In the genomic region with DNA sequence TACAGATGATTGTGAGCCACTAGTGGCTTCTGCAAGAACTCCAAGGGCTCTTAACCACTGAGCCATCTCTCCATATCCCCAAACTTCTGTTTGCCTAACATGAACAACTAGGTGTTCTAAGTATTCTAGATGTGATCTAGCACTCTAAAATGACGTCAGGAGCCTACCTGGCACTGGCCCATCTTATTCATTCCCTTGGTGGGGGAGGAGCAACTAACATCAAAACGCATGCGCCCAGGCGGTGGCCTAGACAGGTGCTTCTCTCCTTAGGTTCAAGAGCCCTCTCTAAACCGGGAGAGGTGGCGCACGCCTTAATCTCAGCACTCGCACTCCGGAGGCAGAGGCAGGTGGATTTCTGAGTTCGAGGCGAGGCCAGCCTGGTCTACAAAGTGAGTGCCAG, we compare ENCODE assay signal across 9 mouse cellular contexts. TPM values are rescaled to one million over a fixed set of nuclear protein-coding genes. Genes with fewer than 3 reads are reported as not detected.
DNase-seq lines count a peak whose midpoint lies in the region; ATAC-seq lines count a peak whose summit lies in the region.
"Had no signal": no experiment of that assay in that cellular context is flagged by ENCODE, and none has a peak within 500 bp of the region (broad histone marks: within the 10 kb centered on the region; RNA-seq: fewer than 3 reads in every experiment).

No protein-coding gene starts in this region.

- no peak for DNase-seq in lung, postnatal 14 days
- no peak for DNase-seq in cerebellum, adult 8-10 months
- DNase-seq: retina, postnatal 1 day had no signal

- H3K27me3 ChIP-seq in lung, embryonic 15.5 days = peaks cover 14% of the 10 kb centered on the region
- H3K27me3 ChIP-seq in forebrain, embryonic 13.5 days = peaks cover 24% of the 10 kb centered on the region
- H3K27me3 ChIP-seq in limb, embryonic 12.5 days = peaks cover 41% of the 10 kb centered on the region
- H3K27me3 ChIP-seq in stomach, embryonic 14.5 days (ENCODE audit: control insufficient read depth, insufficient read depth, low read length) = no peaks in the 10 kb centered on the region; the same call in 1 of the 2 replicates

- H3K9me3 ChIP-seq in lung, embryonic 15.5 days = no peaks in the 10 kb centered on the region
- no peaks in the 10 kb centered on the region for H3K9me3 ChIP-seq in forebrain, embryonic 13.5 days (replicated peaks)
- H3K9me3 ChIP-seq in limb, embryonic 12.5 days = no peaks in the 10 kb centered on the region
- no peaks in the 10 kb centered on the region for H3K9me3 ChIP-seq in stomach, embryonic 14.5 days (ENCODE audit: control insufficient read depth, low read depth, low read length)

- no peak for ATAC-seq in lung, embryonic 15.5 days (ENCODE audit: borderline replicate concordance, extremely low read depth, low FRiP score, low TSS enrichment)
- no peak for ATAC-seq in forebrain, embryonic 13.5 days
- ATAC-seq in limb, embryonic 12.5 days (ENCODE audit: insufficient number of reproducible peaks, insufficient read depth, low FRiP score, low TSS enrichment, low read depth) = no peak
- ATAC-seq in stomach, embryonic 14.5 days (ENCODE audit: insufficient number of reproducible peaks, insufficient read depth, low FRiP score, low read depth) = no peak
- no peak for ATAC-seq in monocyte, adult 5-6 weeks (replicated peaks; ENCODE audit: insufficient number of reproducible peaks, low FRiP score, low TSS enrichment, poor library complexity, severe bottlenecking)

- WGBS in lung, embryonic 15.5 days = 44% methylated on average over 11 of the region's 11 CpGs
- 71% methylated on average over 11 of the region's 11 CpGs for WGBS in forebrain, embryonic 13.5 days
- WGBS in limb, embryonic 12.5 days = 52% methylated on average over 11 of the region's 11 CpGs
- WGBS in stomach, embryonic 14.5 days = 49% methylated on average over 11 of the region's 11 CpGs

- H3K36me3 ChIP-seq in lung, embryonic 15.5 days = no peaks in the 10 kb centered on the region
- H3K36me3 ChIP-seq in forebrain, embryonic 13.5 days (ENCODE audit: poor library complexity, severe bottlenecking) = no peaks in the 10 kb centered on the region
- no peaks in the 10 kb centered on the region for H3K36me3 ChIP-seq in limb, embryonic 12.5 days
- H3K36me3 ChIP-seq in stomach, embryonic 14.5 days (ENCODE audit: control insufficient read depth, insufficient read depth, low read length) = no peaks in the 10 kb centered on the region

- peak overlapping the region; percentile 99; the same call in 1 of the 2 replicates for H3K4me2 ChIP-seq in lung, embryonic 15.5 days
- H3K4me2 ChIP-seq in forebrain, embryonic 13.5 days = peak overlapping the region; percentile 96
- peak overlapping the region; percentile 96 for H3K4me2 ChIP-seq in limb, embryonic 12.5 days
- peak overlapping the region; percentile 99; the same call in 1 of the 2 replicates for H3K4me2 ChIP-seq in stomach, embryonic 14.5 days (replicated peaks; ENCODE audit: low read depth, low read length)

- H3K4me1 ChIP-seq in lung, embryonic 15.5 days = peaks cover 24% of the 10 kb centered on the region
- H3K4me1 ChIP-seq in forebrain, embryonic 13.5 days = peaks cover 30% of the 10 kb centered on the region
- H3K4me1 ChIP-seq in limb, embryonic 12.5 days (replicated peaks) = peaks cover 11% of the 10 kb centered on the region; the same call in 1 of the 2 replicates
- peaks cover 5% of the 10 kb centered on the region for H3K4me1 ChIP-seq in stomach, embryonic 14.5 days (ENCODE audit: control insufficient read depth, insufficient read depth, low read length)

- H3K27ac ChIP-seq in lung, embryonic 15.5 days = no peak overlapping the region
- H3K27ac ChIP-seq in forebrain, embryonic 13.5 days = no peak overlapping the region
- H3K27ac ChIP-seq in limb, embryonic 12.5 days = no peak overlapping the region
- H3K27ac ChIP-seq in stomach, embryonic 14.5 days (ENCODE audit: low read length) = no peak overlapping the region

- H3K9ac ChIP-seq in lung, embryonic 15.5 days = no peak overlapping the region
- no peak overlapping the region for H3K9ac ChIP-seq in forebrain, embryonic 13.5 days
- no peak overlapping the region for H3K9ac ChIP-seq in limb, embryonic 12.5 days (replicated peaks)
- H3K9ac ChIP-seq in stomach, embryonic 14.5 days (replicated peaks; ENCODE audit: low read depth, low read length) = no peak overlapping the region

- H3K4me3 ChIP-seq in lung, embryonic 15.5 days = no peak overlapping the region
- 0 out of 2 replicates have a peak overlapping the region, but pooled peaks have one; percentile 53 for H3K4me3 ChIP-seq in forebrain, embryonic 13.5 days
- peak overlapping the region; percentile 55 for H3K4me3 ChIP-seq in limb, embryonic 12.5 days (replicated peaks)
- H3K4me3 ChIP-seq in stomach, embryonic 14.5 days (ENCODE audit: low read depth, low read length) = no peak overlapping the region

RNA-seq across cellular contexts. Expression of gene Cbs, which starts 1.3 kb away (rescaled TPM):
- 3.2 and 3.6 TPM in 2 replicates for polyA plus RNA-seq in lung, embryonic 15.5 days (2015; fragmentation: Nextera tagmentation; extraction: Ambion mirVana)
- 4.4 and 5.3 TPM in 2 replicates for polyA plus RNA-seq in forebrain, embryonic 13.5 days (2015; fragmentation: Nextera tagmentation; extraction: Ambion mirVana)
- polyA plus RNA-seq in limb, embryonic 12.5 days (2016; fragmentation: Nextera tagmentation; extraction: Ambion mirVana) = 2.8 and 2.9 TPM in 2 replicates
- polyA plus RNA-seq in stomach, embryonic 14.5 days (2014; fragmentation: Nextera tagmentation; extraction: Ambion mirVana) = 1.3 and 3.6 TPM in 2 replicates
- not detected in 3 replicates for total RNA-seq in monocyte, adult 5-6 weeks (2017)

RNA-seq across cellular contexts. Expression of gene U2af1, which starts 22.9 kb away (rescaled TPM):
- polyA plus RNA-seq in lung, embryonic 15.5 days (2015; fragmentation: Nextera tagmentation; extraction: Ambion mirVana) = 332 and 360 TPM in 2 replicates
- 349 and 357 TPM in 2 replicates for polyA plus RNA-seq in forebrain, embryonic 13.5 days (2015; fragmentation: Nextera tagmentation; extraction: Ambion mirVana)
- 411 and 432 TPM in 2 replicates for polyA plus RNA-seq in limb, embryonic 12.5 days (2016; fragmentation: Nextera tagmentation; extraction: Ambion mirVana)
- polyA plus RNA-seq in stomach, embryonic 14.5 days (2014; fragmentation: Nextera tagmentation; extraction: Ambion mirVana) = 165 and 175 TPM in 2 replicates
- 159 to 195 TPM (median 172 TPM) in 3 replicates for total RNA-seq in monocyte, adult 5-6 weeks (2017)

RNA-seq across cellular contexts. Expression of gene Cryaa, which starts 41.8 kb away (rescaled TPM):
- not detected in 2 replicates for polyA plus RNA-seq in lung, embryonic 15.5 days (2015; fragmentation: Nextera tagmentation; extraction: Ambion mirVana)
- not detected in 2 replicates for polyA plus RNA-seq in forebrain, embryonic 13.5 days (2015; fragmentation: Nextera tagmentation; extraction: Ambion mirVana)
- 0.33 TPM in 1 of 2 replicates, not detected in the other for polyA plus RNA-seq in limb, embryonic 12.5 days (2016; fragmentation: Nextera tagmentation; extraction: Ambion mirVana)
- not detected in 2 replicates for polyA plus RNA-seq in stomach, embryonic 14.5 days (2014; fragmentation: Nextera tagmentation; extraction: Ambion mirVana)
- total RNA-seq in monocyte, adult 5-6 weeks (2017) = not detected in 3 replicates
- total RNA-seq: heart, postnatal 25 days had no signal

Comparison
In these comparisons a context has a peak if more than half of its experiments do, and no peak if none do; other contexts are left out.
1. H3K4me3 ChIP-seq: peak in forebrain, embryonic 13.5 days (single experiment) and limb, embryonic 12.5 days (single experiment); none in lung, embryonic 15.5 days (single experiment) and stomach, embryonic 14.5 days (single experiment).
2. Peak in every context shown above with its lines, with median percentiles within 50 percentile points of each other: H3K4me2 ChIP-seq.